Mouse (Mus musculus) testis, adult 2 months (tissue): Measurements from ENCODE around the gene Prss41. TPM values are rescaled to one million over a fixed set of nuclear protein-coding genes. Genes with fewer than 3 reads are reported as not detected.
A peak's percentile ranks its signal among the peaks of the same experiment; 100 is the strongest.

ENCODE experiments used
- H3K27ac ChIP-seq: fragments of 200-500 bp; 2 replicates; pipeline ENCODE4 v1.5.1; 2012; ENCODE audit warnings: low read depth, low read length; ENCODE audit not compliant: control insufficient read depth, insufficient read depth
- H3K27me3 ChIP-seq: fragments of 200-500 bp; 2 replicates; pipeline ENCODE4 v1.6.1; 2012; ENCODE audit warnings: mild to moderate bottlenecking, low read length, moderate library complexity; ENCODE audit not compliant: control insufficient read depth, insufficient read depth
- H3K36me3 ChIP-seq: fragments of 200-500 bp; 2 replicates; pipeline ENCODE4 v1.6.1; 2012; ENCODE audit warnings: mild to moderate bottlenecking, low read length; ENCODE audit not compliant: control insufficient read depth, insufficient read depth
- H3K4me1 ChIP-seq: fragments of 200-500 bp; 2 replicates; pipeline ENCODE4 v1.6.1; 2012; ENCODE audit warnings: low read length; ENCODE audit not compliant: control insufficient read depth, insufficient read depth
- H3K4me3 ChIP-seq: fragments of 200-500 bp; 2 replicates; pipeline ENCODE4 v1.5.1; 2012; ENCODE audit warnings: low read depth, mild to moderate bottlenecking, low read length, moderate library complexity, mixed read lengths; ENCODE audit not compliant: control insufficient read depth
- CTCF ChIP-seq: fragments of 200-500 bp; IDR thresholded peaks from 2 replicates; pipeline ENCODE4 v1.5.1; 2012; ENCODE audit warnings: low read depth, mild to moderate bottlenecking, inconsistent platforms, low read length, moderate library complexity; ENCODE audit not compliant: control insufficient read depth, insufficient read depth, insufficient replicate concordance
- POLR2A ChIP-seq: fragments of 200-500 bp; IDR thresholded peaks from 2 replicates; pipeline ENCODE4 v1.6.1; 2012; ENCODE audit warnings: low read depth, mild to moderate bottlenecking, inconsistent platforms, low read length, moderate library complexity; ENCODE audit not compliant: control insufficient read depth
- polyA plus RNA-seq: library from polyadenylated mRNA; depleted of rRNA; stranded (reverse); fragments of >200 nt; gene quantifications from 2 replicates; pipeline ENCODE4 v1.2.3, GENCODE M21; 2012

Gene Prss41
- polyA plus RNA-seq, 1 experiment = 13.8 TPM

- peaks cover 8% of the 10 kb centered on the region for H3K36me3 ChIP-seq
- no peaks in the 10 kb centered on the region for H3K27me3 ChIP-seq
- H3K4me1 ChIP-seq = peaks cover 4% of the 10 kb centered on the region
- H3K4me3 ChIP-seq = peak overlapping the region; percentile 75
- TF ChIP-seq CTCF (peak; percentile 2; the same call in 1 of the 2 replicates), POLR2A (no peak)
- H3K27ac ChIP-seq = no peak overlapping the region; the same call in 1 of the 2 replicates
Observed at GRCm38 (mm10) chr17:23806867-23807266, 37.1 kb downstream of the Prss41 start.

GRCm38 (mm10) chr17:23804426-23805085, 39.4 kb downstream of the Prss41 start:
- H3K27ac ChIP-seq = no peak overlapping the region; the same call in 1 of the 2 replicates

GRCm38 (mm10) chr17:23803366-23804041, 40.5 kb downstream of the Prss41 start:
- Histone ChIP-seq H3K4me1 (peaks cover 7% of the 10 kb centered on the region), H3K4me3 (peak overlapping the region; percentile 87), H3K27me3 (no peaks in the 10 kb centered on the region), H3K36me3 (peaks cover 2% of the 10 kb centered on the region), H3K27ac (peak overlapping the region; percentile 96)
- TF ChIP-seq CTCF = no peak

More at GRCm38 (mm10) chr17:23804426-23805085, 39.4 kb downstream of the Prss41 start:
- TF ChIP-seq CTCF (no peak), POLR2A (no peak)
- Histone ChIP-seq H3K4me1 (peaks cover 7% of the 10 kb centered on the region), H3K27me3 (no peaks in the 10 kb centered on the region), H3K4me3 (peak overlapping the region; percentile 87), H3K36me3 (peaks cover 4% of the 10 kb centered on the region)

- Histone ChIP-seq H3K36me3 (peaks cover 1% of the 10 kb centered on the region; the same call in 1 of the 2 replicates), H3K4me3 (peak overlapping the region; percentile 87), H3K27ac (peak overlapping the region; percentile 96), H3K4me1 (peaks cover 7% of the 10 kb centered on the region), H3K27me3 (no peaks in the 10 kb centered on the region)
- TF ChIP-seq POLR2A (peak; percentile 87), CTCF (no peak)
Observed at GRCm38 (mm10) chr17:23802746-23803365, 41.1 kb downstream of the Prss41 start.

- peak overlapping the region; percentile 70 for H3K4me3 ChIP-seq
- H3K4me1 ChIP-seq = peaks cover 4% of the 10 kb centered on the region
- no peaks in the 10 kb centered on the region for H3K36me3 ChIP-seq
- no peak overlapping the region for H3K27ac ChIP-seq
- no peak for TF ChIP-seq CTCF
- TF ChIP-seq POLR2A = no peak
- no peaks in the 10 kb centered on the region for H3K27me3 ChIP-seq
Observed at GRCm38 (mm10) chr17:23801627-23802026, 42.3 kb downstream of the Prss41 start.

GRCm38 (mm10) chr17:23797316-23797715, 46.7 kb downstream of the Prss41 start:
- Histone ChIP-seq H3K4me3 (no peak overlapping the region), H3K27ac (no peak overlapping the region), H3K36me3 (no peaks in the 10 kb centered on the region), H3K27me3 (no peaks in the 10 kb centered on the region), H3K4me1 (peaks cover 4% of the 10 kb centered on the region; the same call in 1 of the 2 replicates)
- TF ChIP-seq CTCF = no peak

GRCm38 (mm10) chr17:23795323-23795722, 48.6 kb downstream of the Prss41 start:
- no peak for TF ChIP-seq POLR2A
- no peak for TF ChIP-seq CTCF
- H3K27ac ChIP-seq = no peak overlapping the region
- H3K36me3 ChIP-seq = no peaks in the 10 kb centered on the region
- H3K4me3 ChIP-seq = no peak overlapping the region
- peaks cover 5% of the 10 kb centered on the region for H3K4me1 ChIP-seq
- no peaks in the 10 kb centered on the region for H3K27me3 ChIP-seq
